Mouse (Mus musculus): ENCODE data around the gene Fbxo22. TPM values are rescaled to one million over a fixed set of nuclear protein-coding genes. Genes with fewer than 3 reads are reported as not detected.

Gene Fbxo22
- 10 to 100 TPM; 51.4 to 58.3 TPM for total RNA-seq (2021)

DNA sequence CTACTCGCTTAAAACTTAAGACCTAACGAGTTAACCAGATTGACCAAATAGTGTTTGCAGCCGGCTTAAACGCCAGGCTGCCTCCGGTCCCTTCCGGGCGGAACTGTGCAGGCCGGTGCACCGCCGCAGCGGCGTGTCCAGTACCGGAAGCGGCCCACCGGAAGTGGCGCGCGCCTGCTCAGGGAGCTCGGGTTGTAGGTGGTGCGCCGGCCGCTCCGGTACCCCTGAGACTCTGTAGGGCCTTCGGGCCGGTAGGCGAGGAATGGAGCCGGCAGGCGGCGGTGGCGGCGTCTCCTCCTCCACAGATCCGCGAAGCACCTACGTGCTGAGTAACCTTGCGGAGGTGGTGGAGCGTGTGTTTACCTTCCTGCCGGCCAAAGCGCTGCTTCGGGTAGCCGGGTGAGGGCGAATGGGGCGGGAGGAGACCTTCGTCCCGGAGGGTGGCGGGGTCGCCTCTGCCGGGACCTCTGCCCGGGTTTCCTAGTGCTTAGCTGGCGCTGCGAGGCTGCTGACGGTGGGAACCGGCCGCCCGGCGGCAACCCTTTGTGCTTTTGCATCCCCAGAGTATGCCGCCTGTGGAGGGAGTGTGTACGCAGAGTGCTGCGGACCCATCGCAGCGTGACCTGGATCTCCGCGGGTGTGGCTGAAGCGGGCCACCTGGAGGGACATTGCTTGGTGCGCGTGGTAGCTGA, at the start of gene Fbxo22:
Gene Fbxo22, plus strand, starts transcription at position 136 of the 692 bp plus-strand sequence.
- peak; percentile 91 for DNase-seq
- intact Hi-C loops (cut with DNase I), result loop anchor here (10.0 kb wide), 1 partner anchor 886 kb away; no protein-coding TSS in a partner anchor

DNA sequence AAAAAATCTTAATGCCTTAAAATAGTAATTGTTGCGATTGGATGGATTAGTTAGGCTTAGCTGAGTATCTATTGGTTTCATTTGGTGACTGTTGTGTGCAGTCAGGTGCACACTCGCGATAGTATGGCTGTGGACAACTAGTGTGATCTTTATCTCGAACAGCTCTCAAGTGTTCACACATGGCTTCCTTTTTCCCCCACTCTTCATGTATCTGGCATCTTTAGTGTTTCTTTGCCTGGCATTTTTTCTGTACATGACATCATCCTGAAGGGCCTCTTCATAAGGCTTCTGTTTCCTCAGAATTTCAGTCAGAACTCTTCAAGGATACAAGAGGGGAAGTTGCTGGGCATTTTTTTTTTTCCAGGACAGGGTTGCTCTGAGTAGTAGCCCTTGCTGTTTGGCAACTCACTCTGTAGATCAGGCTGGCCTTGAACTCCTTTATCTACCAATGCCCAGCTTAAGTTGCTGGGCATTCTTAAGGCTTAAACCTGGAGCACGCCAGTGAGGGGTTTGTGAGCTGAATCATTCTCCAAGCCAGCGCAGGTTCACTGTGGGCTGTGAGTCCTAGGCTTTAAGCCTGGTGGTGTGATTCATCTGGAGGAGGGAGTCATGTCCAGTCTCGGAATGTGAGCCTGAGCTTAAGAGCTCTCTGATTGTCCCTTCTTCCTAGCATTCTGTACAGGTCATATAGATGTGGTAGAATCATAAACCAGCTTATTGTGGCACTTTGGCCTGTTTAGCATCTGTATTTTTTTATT, 37.9 kb upstream of the Fbxo22 start:
- intact Hi-C loops (cut with DNase I), result no loop called here
- no peak for DNase-seq

DNA sequence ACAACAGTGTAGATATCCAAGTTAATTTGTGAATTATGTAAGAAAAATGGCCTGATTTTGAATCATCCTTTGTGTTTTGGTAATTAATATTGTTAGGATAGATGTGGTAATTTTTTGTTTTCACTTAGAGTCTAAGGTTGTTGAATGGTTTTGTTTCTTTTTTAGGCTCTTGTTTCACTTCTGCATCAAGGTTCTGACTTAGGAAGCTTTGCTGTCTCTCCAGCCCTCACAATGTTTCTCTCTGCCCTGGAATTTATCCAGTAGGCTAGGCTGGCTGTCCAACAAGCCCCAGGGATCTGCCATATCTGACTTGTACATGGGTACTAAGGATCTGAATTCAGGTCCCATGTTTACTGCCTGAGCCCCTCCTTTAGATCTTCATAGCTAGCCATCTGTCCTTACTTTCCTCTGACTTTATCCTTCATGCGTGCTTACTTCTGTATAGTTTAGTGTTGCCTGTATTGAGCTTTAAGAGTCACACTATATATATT, 36.5 kb upstream of the Fbxo22 start:
- intact Hi-C loops (cut with DNase I), result no loop called here
- no peak for DNase-seq

DNA sequence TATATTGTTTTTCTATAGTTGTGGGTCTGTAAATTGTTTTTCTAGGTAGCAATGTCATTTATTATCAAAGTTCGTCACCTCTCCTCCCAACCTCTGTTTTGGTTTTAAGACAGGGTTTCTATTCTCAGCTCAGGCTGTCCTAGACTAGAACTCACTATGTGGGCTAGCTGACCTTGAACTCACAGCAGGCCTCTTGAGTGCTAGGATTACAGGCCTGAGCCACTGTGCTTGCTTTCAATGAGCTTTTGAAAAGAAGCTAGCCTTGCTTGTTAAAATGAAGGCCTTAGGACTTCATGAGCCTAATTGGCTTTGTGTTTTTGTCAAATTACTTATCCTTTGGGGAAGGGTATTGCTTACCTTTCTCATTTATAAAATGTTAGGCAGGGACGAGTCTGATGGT, 34.5 kb upstream of the Fbxo22 start:
- intact Hi-C loops (cut with DNase I), result no loop called here

DNA sequence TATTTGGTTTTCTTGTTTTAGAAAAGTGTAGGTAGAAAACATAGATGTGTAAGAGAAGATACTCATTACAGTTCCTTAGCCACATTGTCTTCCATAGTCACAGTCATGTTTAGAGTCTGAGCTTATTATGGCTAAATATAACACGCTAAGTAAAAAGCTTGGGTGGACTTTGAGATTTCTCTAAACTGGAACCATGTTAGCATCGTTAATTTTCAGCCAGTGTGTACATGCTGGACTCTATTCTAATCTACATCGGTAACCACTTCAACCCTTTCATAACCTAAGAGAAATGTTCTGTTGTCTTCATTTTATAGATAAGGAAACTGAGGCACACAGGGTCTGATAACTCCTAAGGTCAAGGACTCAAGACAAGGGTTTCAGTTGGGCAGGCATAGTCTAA, 12.8 kb upstream of the Fbxo22 start:
- intact Hi-C loops (cut with DNase I), result no loop called here
- no peak for DNase-seq

More for the DNA sequence above, 34.5 kb upstream of the Fbxo22 start:
- DNase-seq, result no peak

DNA sequence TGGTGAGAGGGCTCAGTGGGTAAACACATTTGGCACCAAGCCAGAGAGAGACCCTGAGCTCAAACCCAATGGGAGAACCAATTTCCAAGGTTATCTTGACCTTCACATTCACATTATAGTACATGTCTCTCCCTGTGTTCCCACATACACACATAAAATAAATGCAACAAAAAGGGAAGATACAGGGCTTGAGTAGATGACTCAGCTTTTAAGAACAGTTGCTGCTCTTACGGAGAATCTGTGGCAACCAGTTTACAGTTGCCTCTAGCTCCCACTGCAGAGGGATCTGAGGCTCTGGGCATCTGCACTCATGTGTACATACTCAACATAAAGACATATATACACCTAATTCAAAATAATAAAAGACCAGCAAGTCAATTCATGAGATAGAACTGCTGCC, 10.5 kb upstream of the Fbxo22 start:
- DNase-seq, result no peak
- intact Hi-C loops (cut with DNase I), result no loop called here

- intact Hi-C loops (cut with DNase I), result no loop called here
Measured at GRCm38 (mm10) chr9:55199348-55199747, 9.4 kb upstream of the Fbxo22 start.

GRCm38 (mm10) chr9:55208458-55208789, 301 bp upstream of the Fbxo22 start:
- no peak for DNase-seq
- intact Hi-C loops (cut with DNase I), result loop anchor here (10.0 kb wide), 1 partner anchor 886 kb away; no protein-coding TSS in a partner anchor

More at GRCm38 (mm10) chr9:55199348-55199747, 9.4 kb upstream of the Fbxo22 start:
- DNase-seq, result peak; percentile 15

DNA sequence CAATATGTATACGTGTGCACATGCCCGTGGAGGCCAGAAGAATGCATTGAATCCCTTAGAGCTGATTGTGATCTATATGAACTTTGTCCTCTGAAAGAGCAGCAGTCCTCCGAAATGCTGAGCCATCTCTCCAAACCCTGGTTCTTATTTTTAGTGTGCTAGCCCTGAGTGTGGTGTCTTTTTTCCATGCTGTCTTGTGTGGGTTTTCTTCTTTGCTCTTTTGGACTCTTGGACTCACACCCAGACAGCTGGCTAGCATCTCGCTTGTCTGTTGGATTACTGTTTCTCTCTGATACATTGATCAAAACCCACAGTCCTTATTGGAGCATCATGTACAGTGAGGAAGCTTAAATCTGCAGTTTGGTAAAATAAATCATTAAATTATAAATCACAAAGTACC, 2.9 kb downstream of the Fbxo22 start:
- intact Hi-C loops (cut with DNase I), result no loop called here
- no peak for DNase-seq

DNA sequence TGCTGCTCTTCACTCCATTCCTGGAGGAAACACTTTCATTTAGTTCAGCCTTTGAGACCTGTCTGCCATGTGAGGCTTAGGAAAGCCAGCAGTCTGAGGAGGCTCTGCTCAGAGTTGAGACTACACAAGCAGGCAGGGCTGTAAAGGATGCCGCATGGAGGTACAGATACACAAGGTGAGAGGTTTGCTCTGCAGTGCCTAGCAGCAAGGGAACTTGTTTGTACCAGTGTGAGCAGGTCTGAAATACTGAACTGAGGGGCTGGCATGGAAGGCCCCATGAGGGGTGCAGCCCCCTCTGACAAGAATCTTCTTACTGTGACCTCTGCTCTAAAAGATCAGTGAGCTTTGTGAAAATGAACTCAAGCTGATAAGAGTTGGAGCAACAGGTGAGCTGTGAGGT, 4.7 kb downstream of the Fbxo22 start:
- intact Hi-C loops (cut with DNase I), result no loop called here
- no peak for DNase-seq

DNA sequence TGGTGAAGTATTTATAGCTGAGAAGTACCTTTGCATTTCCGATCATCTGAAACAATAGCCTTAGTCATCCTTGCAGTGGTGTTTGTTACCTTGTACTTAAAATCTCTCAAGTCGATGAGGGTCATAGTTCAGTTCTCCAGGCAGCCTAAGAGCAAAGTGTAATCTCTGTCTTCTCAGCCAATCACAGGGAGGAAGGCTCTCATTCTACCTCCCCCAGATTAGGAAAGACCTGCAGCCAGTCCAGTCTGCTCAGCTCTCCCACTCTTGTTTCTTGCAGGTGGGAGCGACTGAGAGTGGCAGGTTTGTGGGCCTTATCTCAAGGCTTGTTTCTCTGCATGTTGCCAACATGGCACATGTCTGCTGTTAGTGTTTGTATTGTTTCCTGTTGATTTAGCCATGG, 6.3 kb downstream of the Fbxo22 start:
- DNase-seq, result no peak
- intact Hi-C loops (cut with DNase I), result no loop called here

DNA sequence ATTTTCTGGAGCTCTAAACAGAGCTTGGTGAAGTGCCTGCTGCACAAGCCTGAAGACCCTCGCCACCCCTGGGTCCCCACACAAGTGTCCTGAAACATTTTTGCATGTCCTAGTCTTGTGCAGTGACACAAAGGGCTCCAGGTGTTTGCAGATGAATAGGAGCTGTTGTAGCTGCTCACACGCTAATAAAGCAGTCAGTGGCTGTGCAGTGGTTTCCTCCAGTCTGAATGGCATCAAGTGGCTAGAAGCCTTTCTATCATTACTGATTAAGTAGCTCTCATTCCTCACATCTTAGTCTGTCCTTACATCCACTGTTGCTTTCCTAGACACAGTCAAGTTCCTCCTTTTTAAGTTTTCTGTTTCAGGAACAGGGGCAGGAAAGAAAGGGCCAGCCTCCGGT, 6.9 kb downstream of the Fbxo22 start:
- intact Hi-C loops (cut with DNase I), result no loop called here
- DNase-seq, result no peak

DNA sequence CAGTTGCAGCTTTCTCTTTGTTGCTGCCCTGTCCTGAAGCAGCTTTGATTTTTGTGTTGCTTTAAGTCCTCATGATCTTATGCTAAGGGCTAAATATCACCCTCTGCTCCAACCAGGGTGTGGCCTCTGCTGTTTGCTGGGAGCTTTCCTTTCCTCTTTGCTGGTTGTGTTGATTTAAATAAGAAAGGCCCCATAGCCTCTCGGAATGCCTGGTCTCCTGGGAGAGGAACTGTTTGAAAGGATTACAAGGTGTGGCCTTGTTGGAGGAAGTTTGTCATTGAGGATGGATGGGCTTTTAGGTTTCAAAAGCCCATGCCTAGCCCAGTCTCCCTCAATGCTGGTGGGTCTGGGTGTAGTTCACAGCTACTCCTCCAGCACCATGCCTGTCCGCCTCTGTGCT, 7.4 kb downstream of the Fbxo22 start:
- intact Hi-C loops (cut with DNase I), result no loop called here
- DNase-seq, result no peak

- intact Hi-C loops (cut with DNase I), result no loop called here
- DNase-seq, result no peak
Measured at GRCm38 (mm10) chr9:55217381-55217780, 8.7 kb downstream of the Fbxo22 start.

GRCm38 (mm10) chr9:55225165-55225737, 16.5 kb downstream of the Fbxo22 start:
- intact Hi-C loops (cut with DNase I), result no loop called here
- DNase-seq, result no peak

GRCm38 (mm10) chr9:55226251-55226650, 17.5 kb downstream of the Fbxo22 start:
- DNase-seq, result no peak
- intact Hi-C loops (cut with DNase I), result no loop called here

- no peak for DNase-seq
- intact Hi-C loops (cut with DNase I), result no loop called here
Measured at GRCm38 (mm10) chr9:55228149-55228548, 19.4 kb downstream of the Fbxo22 start.

- intact Hi-C loops (cut with DNase I), result no loop called here
- no peak for DNase-seq
Measured at GRCm38 (mm10) chr9:55229010-55229409, 20.3 kb downstream of the Fbxo22 start.

DNA sequence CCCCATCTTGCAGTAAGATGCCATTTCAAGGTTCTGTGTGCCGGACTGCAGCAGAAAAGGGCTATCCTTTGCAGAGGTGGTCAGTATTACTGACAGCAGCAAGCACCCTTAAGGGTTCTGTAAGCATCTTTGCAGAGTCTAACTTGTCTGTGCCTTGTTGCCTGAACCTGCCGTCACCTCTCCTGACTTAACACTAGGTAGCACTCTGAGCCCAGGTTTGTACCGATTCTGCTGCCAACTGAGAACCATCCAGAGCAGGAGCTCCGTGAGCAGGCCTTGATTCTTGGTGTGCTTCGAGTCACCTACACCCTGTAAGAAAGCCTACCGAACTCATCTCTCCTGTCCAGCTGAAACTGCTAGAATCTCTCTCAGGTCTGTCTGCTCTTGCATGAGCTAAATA, 22.8 kb downstream of the Fbxo22 start:
- intact Hi-C loops (cut with DNase I), result loop anchor here (5.0 to 10.0 kb wide), 2 partner anchors 81 to 163 kb away; no protein-coding TSS in a partner anchor
- DNase-seq, result peak; percentile 8

DNA sequence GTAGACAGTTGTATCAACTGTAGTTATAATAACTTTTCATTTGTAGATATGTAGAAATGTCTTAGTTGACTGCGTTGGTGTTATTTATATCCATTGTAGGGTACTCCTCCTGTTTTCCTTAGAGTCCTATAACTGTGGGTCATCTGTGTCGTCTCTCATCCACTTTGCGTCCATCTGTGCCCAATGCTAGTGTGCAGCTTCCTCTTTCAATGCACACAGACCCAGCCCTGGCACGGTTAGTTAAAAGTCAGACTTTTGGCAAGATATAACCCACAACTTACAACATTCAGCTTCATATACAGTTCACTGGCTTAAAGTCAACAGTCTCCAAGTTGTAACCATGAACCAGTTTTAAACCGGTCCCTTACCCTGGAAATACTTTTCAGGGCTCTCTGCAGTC, 23.4 kb downstream of the Fbxo22 start:
- intact Hi-C loops (cut with DNase I), result loop anchor here (5.0 to 10.0 kb wide), 2 partner anchors 80 to 163 kb away; no protein-coding TSS in a partner anchor
- no peak for DNase-seq

GRCm38 (mm10) chr9:55232586-55232985, 23.9 kb downstream of the Fbxo22 start:
- intact Hi-C loops (cut with DNase I), result loop anchor here (5.0 to 10.0 kb wide), 2 partner anchors 80 to 162 kb away; no protein-coding TSS in a partner anchor

More at GRCm38 (mm10) chr9:55232586-55232985, 23.9 kb downstream of the Fbxo22 start:
- DNase-seq, result no peak
